Mouse (Mus musculus): ENCODE results near the gene Usp34.
A peak's percentile ranks its signal among the peaks of the same experiment; 100 is the strongest.
"Not testable (repeated sequence)": the region's sequence is repeated elsewhere in the genome, so short reads cannot be mapped to it uniquely, and the experiment has no call there.

The Usp34 gene

DNA sequence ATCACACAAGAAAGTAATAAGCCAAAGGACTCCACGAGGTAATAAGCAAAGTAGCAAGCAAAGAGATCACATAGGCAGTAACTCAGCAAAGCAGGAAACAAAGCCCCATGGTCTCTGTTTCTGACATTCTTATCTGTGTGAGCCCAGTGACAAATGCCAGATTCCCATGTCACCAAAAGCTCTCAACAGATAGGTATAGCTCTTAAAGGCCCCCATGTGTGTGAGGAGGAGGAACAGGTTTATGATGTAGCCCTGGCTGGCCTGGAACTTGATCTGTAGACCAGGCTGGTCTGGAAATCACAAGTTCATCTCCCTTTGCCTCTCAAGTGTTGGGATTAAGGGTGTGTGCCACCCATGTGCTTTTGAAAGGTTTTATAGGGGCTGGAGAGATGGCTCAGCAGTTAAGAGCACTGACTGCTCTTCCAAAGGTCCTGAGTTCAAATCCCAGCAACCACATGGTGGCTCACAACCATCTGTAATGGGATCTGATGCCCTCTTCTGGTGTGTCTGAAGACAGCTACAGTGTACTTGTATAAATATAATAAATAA lies 53.1 kb downstream of the Usp34 start:
- not testable (repeated sequence) for DNase-seq

DNA sequence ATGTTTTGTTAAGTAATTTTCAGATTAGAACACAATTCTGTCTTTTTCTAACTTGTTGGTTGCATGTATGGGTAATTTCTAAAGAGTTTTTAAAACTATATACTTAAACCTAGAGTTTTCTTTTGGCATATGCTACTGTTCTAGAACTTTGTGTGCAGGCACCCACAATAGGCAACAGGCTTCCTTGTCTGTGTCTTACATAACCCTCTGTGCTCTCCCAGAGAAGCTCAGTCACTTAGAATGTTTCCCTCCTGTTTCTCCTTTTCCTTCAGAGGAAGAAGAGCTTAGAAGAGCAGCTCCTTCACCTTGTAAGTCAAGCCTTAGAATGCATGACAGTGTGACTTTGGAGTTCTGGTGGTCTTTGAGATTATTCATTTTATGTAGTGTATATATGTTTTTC lies 55.6 kb downstream of the Usp34 start:
- DNase-seq, result no peak

DNA sequence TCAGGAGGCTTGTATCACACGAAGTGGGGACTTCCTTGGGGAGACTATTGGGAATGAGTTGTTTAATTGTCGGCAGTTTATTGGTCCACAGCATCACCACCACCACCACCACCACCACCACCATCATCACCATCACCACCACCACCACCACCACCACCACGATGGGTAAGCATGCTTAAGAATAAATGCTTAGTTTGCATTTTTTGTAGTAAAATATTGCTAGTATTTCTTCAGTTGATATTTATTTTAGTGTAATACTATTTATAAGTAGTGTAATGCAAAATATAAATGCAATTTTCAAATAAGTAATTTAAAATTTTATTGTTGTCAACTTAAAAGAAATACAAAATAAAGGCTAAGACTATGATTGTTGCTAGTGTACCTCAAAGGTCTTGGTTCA lies 57.7 kb downstream of the Usp34 start:
- DNase-seq, result no peak

GRCm38 (mm10) chr11:23372032-23372431 lies 65.3 kb downstream of the Usp34 start:
- DNase-seq, result no peak

GRCm38 (mm10) chr11:23372490-23372889 lies 65.8 kb downstream of the Usp34 start:
- DNase-seq, result no peak

GRCm38 (mm10) chr11:23380055-23380454 lies 73.4 kb downstream of the Usp34 start:
- no peak for DNase-seq

- no peak for DNase-seq
These were observed 73.9 kb downstream of the Usp34 start for GRCm38 (mm10) chr11:23380595-23380994.

DNA sequence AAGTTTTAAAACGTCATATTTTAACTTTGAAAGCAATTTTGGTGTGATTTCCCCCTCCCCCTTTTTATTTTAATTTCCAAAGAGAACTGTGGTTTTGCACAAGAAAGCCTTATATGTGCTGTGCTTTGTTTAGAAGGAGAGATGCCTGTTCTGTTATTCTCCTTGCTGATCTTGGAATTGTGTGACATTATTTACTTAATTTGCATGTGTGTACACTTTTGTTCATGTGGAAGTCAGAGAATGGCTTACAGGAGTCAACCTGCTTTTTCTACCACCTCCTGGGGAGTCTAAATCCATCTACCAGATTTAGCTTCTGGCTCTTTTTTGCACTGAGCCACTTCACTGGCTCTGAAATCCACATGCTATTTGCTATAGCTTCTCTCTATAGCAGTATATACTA lies 76.1 kb downstream of the Usp34 start:
- DNase-seq, result no peak

- DNase-seq, result no peak
These were observed 83.0 kb downstream of the Usp34 start for GRCm38 (mm10) chr11:23389649-23390048.

DNA sequence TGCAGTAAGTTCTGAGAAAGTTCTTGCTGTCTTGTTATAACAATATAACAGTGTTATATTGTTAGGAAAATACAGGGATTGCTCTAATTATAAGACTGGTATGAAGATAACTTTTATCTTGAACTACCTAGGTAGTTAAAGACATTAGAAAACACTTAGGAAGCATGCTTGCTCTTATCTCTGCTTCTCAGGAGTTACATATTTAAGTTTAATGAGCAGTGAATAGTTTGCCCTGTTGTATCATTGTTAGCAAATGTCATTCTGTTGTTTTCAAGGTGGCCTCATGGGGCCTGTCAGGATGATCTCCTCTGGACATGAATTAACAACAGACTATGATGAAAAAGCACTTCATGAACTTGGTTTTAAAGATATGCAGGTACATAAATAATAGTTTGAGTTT lies 85.9 kb downstream of the Usp34 start:
- no peak for DNase-seq

- no peak for DNase-seq
These were observed 89.9 kb downstream of the Usp34 start for GRCm38 (mm10) chr11:23396608-23397007.

GRCm38 (mm10) chr11:23400978-23401776 lies 94.5 kb downstream of the Usp34 start:
- no peak for DNase-seq

DNA sequence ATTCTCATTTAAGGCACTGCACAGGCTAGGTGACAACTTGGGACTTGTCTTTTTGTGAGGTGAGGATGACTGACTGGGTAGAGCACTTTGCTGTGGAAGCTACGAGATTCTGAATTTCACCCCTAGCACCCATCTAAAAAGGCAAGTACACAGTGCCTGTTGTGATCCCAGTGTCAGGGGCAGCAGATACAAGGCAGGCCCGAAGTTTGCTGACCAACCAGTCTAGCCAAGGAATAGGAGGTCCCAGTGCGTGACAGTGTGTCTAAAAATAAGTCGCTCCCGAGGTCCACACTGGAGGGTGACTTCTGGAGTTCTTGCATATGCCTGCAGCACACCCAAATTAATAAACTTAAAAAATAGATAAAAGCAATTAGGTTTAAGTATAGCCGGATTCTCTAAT lies 121.6 kb downstream of the Usp34 start:
- no peak for DNase-seq

DNA sequence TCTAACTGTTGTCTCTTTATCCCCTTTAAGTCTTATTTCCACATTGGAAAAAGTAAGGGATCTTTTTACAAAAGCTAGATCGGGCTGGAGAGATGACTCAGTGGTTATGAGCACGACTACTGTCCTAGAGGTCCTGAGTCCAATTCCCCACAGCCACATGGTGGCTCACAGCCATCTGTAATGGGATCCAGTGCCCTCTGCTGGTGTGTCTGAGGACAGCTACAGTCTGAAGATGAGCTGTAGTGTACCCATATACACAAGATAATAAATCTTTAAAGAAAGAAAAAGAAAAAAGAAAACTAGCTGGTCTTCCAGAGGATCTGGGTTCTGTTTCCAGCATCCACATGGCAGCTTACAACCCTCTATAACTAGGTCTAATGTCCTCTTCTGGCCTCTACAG lies 123.3 kb downstream of the Usp34 start:
- no peak for DNase-seq

DNA sequence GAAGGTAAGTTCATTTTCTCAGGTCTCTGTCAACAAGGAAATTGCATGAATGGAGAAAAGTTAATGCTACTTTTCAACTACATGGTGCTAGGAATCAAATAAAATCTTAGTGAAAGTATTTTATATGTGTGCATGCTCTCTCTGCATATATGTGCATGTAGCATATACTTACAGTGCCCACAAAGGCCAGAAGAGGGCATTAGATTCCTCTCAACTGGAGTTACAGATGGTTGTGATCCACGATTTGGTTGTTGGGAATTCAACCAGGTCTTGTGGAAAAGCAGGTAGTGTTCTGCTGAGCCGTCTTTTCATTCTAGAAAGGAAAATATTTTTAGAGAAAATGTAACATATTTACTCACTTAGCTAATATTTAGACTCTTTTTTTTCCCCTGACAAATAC lies 129.4 kb downstream of the Usp34 start:
- no peak for DNase-seq

DNA sequence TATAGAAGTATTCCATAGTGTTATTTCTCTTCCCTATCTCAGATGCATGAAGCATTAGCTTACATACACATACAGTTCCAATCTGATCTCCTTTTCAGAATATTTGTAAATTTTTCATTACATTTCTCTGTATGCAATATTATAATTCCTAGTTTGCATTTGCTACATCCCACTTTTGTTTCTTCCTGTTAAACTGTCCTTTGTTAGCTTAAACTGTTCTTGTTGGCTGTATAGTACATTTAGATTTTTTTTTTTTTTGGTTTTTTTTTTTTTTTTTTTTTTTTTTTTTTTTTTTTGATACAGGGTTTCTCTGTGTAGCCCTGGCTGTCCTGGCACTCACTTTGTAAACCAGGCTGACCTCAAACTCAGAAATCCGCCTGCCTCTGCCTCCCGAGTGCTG lies 159.2 kb downstream of the Usp34 start:
- DNase-seq, result not testable (repeated sequence)

- DNase-seq, result no peak
These were observed 183.3 kb downstream of the Usp34 start for GRCm38 (mm10) chr11:23489955-23490354.

DNA sequence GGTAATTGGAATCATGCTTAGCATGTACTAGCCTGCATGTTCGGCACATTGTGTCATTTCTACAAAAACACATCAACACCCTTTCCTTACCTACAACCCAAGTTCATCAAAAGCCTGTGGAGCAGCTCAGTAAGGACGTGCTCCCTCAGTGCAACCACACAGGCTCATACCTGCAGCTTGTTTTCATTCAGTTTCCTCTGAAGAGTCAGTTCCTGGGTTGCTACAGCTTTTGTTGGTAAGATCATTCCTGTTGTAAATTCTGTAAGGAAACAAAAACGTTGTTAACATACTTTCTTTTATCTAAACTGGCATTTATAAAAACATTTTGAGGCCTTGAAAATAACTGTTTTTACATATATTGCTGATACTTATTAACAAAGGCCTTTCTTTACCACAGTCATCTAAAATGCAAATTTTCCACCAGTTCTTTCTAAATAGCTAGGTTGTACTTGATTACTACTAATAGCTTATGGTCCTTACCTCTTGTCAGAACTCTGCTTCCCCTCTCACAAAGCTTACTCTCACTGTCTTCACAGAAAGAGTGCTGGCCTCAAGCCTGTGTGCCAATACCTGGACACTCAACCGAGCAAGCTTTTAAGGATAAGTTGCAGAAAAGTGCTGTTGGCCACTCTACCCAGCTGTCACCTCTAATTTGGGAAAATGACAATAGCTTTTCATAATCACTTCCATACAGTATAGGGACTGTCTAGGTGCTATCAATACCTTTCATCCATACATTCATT lies 185.5 kb downstream of the Usp34 start:
- DNase-seq, result no peak

- DNase-seq, result no peak
These were observed 188.5 kb downstream of the Usp34 start for GRCm38 (mm10) chr11:23495231-23495630.

GRCm38 (mm10) chr11:23496661-23497060 lies 190.0 kb downstream of the Usp34 start:
- DNase-seq, result peak; percentile 67

DNA sequence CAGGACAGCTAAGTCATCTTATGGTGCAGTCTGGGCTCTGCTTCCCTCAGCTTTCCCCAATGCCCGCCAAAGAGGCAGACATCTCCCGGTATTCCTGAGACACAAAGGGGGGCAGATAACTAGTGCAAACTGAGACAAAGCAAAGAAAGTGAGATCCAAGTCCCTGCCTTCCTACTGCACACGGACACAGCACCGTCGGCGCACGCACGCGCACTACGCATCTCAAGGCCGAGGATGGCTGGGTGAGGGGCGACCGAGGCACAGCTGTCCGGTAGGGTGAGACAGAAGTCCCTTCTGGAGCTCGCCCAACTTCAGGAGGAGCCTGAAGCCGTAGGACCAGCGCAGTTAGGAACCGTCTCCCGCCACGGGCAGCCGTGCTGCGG lies 190.6 kb downstream of the Usp34 start:
- DNase-seq, result no peak

DNA sequence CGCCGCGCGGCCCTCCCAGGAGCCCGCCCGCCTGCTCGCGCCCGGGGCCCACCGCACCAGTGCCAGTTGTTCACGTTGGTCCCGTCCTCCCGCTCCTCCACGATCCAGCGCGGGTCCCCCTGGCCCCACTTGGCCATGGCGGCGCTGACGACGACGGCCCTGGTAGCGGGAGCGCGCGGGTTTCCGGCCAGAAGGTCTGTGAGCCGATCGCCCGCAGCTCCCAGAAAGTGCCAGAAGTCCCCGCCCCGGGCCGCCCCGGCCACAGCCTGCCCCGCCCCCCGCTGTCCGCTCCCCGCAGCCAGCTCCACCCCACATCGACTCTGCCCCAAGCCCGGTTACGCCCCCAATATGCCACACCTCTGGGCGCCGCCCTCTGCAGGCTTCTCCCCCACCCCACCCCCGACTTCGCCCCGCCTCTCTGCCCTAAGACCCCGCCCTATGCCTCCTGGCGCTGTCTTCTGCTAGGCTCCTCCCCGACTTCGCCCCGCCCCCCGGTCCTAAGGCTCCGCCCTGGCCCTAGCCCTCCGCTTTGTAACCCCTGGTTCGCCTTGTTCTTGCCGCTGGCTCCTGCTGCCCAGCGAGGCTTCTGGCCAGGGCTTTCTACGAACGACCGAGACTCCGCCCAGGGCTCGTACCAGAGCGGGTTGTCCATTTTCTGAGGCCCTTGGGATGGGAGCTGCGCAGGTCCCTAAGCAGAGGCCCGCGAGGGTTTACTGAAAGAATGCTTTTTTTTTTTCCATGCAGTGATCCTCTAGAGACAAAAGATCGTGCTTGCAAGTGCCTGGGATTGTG lies 191.2 kb downstream of the Usp34 start, which contains the start of gene Ahsa2:
Gene Ahsa2, minus strand, starts transcription at position 313 of the 792 bp plus-strand sequence.
- DNase-seq, result peak; percentile 92

GRCm38 (mm10) chr11:23498609-23499008 lies 191.9 kb downstream of the Usp34 start:
- DNase-seq, result no peak

Data from cerebellum, adult 11-12 months (tissue).